Mouse (Mus musculus) cortical plate, adult 2 months (tissue): ENCODE measurements around the gene Taf1a.

Source experiments
- CTCF ChIP-seq: fragments of 200-500 bp; IDR thresholded peaks from 2 replicates; pipeline ENCODE4 v1.5.1; 2011; ENCODE audit warnings: mild to moderate bottlenecking, control low read depth, low read length; ENCODE audit not compliant: insufficient read depth; ENCODE audit errors: extremely low read depth
- POLR2A ChIP-seq: fragments of 200-500 bp; IDR thresholded peaks from 2 replicates; pipeline ENCODE4 v1.6.1; 2011; ENCODE audit warnings: mild to moderate bottlenecking, low read length, control low read depth; ENCODE audit not compliant: insufficient read depth; ENCODE audit errors: extremely low read depth

DNA sequence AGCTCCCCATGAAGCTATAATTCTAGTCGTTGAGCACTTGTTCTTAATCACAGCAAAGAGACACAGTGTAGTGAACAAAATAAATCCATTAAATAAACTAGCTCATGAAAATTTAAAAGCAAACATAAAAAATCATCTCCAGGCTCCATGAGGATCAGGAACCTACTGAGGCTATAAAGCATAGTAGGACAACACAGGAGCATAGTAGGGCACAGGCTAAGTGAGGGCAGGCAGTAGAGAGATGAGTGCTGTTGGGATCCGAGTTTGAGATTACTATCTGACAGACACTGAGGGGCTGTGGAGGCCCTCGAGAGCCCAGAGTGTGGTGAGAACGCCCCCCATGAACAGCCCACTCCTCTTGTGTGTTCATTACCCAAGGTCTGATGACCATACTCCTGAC, 11.7 kb upstream of the Taf1a start:
- TF ChIP-seq CTCF (no peak), POLR2A (no peak)
